Mouse (Mus musculus): ENCODE data around the gene Prkar1a. TPM values are rescaled to one million over a fixed set of nuclear protein-coding genes. Genes with fewer than 3 reads are reported as not detected.

Prkar1a gene
- polyA plus RNA-seq, 1 experiment from 2014 or later, result 367 TPM

GRCm38 (mm10) chr11:109717448-109717847 is 68.2 kb downstream of the Prkar1a start:
- Histone ChIP-seq H3K9ac (ENCODE audit: low read depth, low read length) (no peak overlapping the region), H3K9me3 (ENCODE audit: control insufficient read depth, low read length) (no peaks in the 10 kb centered on the region), H3K4me1 (ENCODE audit: control insufficient read depth, insufficient read depth, low read length) (peaks cover 15% of the 10 kb centered on the region; the same call in 1 of the 2 replicates), H3K36me3 (ENCODE audit: control insufficient read depth, insufficient read depth, low read length) (no peaks in the 10 kb centered on the region), H3K27me3 (ENCODE audit: control insufficient read depth, insufficient read depth, low read length) (peaks cover 6% of the 10 kb centered on the region), H3K4me2 (replicated peaks; ENCODE audit: low read depth, low read length) (no peak overlapping the region), H3K27ac (ENCODE audit: low read depth, low read length) (no peak overlapping the region), H3K4me3 (ENCODE audit: low read length) (no peak overlapping the region)
- WGBS, result 79% methylated on average over 5 of the region's 5 CpGs
- ATAC-seq (ENCODE audit: low FRiP score, low TSS enrichment), result no peak

- H3K9ac ChIP-seq (ENCODE audit: low read depth, low read length), result no peak overlapping the region
- peaks cover 15% of the 10 kb centered on the region; the same call in 1 of the 2 replicates for H3K4me1 ChIP-seq (ENCODE audit: control insufficient read depth, insufficient read depth, low read length)
- H3K4me2 ChIP-seq (replicated peaks; ENCODE audit: low read depth, low read length), result no peak overlapping the region
- H3K27ac ChIP-seq (ENCODE audit: low read depth, low read length), result no peak overlapping the region
- H3K27me3 ChIP-seq (ENCODE audit: control insufficient read depth, insufficient read depth, low read length), result peaks cover 6% of the 10 kb centered on the region
- H3K9me3 ChIP-seq (ENCODE audit: control insufficient read depth, low read length), result no peaks in the 10 kb centered on the region
- H3K4me3 ChIP-seq (ENCODE audit: low read length), result no peak overlapping the region
- no peak for ATAC-seq (ENCODE audit: low FRiP score, low TSS enrichment)
- H3K36me3 ChIP-seq (ENCODE audit: control insufficient read depth, insufficient read depth, low read length), result no peaks in the 10 kb centered on the region
- WGBS, result 88% methylated on average over 15 of the region's 15 CpGs
Measured at GRCm38 (mm10) chr11:109717966-109718895, 69.0 kb downstream of the Prkar1a start.

Other genes starting within 250 kb of the Prkar1a start
- not detected in 2 replicates for gene 9930022D16Rik, start 235.5 kb upstream of the Prkar1a start, polyA plus RNA-seq (2014; fragmentation: Nextera tagmentation; extraction: Ambion mirVana)
- 42.1 and 49.8 TPM in 2 replicates for gene Amz2, start 223.5 kb upstream of the Prkar1a start, polyA plus RNA-seq (2014; fragmentation: Nextera tagmentation; extraction: Ambion mirVana)
- 2.2 and 6.1 TPM in 2 replicates for gene Arsg, start 176.0 kb upstream of the Prkar1a start, polyA plus RNA-seq (2014; fragmentation: Nextera tagmentation; extraction: Ambion mirVana)
- 9.7 and 11.8 TPM in 2 replicates for gene Slc16a6, start 175.8 kb upstream of the Prkar1a start, polyA plus RNA-seq (2014; fragmentation: Nextera tagmentation; extraction: Ambion mirVana)
- 15.0 and 19.6 TPM in 2 replicates for gene Wipi1, start 37.4 kb upstream of the Prkar1a start, polyA plus RNA-seq (2014; fragmentation: Nextera tagmentation; extraction: Ambion mirVana)
- gene Fam20a, start 72.9 kb downstream of the Prkar1a start, polyA plus RNA-seq (2014; fragmentation: Nextera tagmentation; extraction: Ambion mirVana), result 1.5 and 1.9 TPM in 2 replicates
- not detected in 2 replicates for gene 1700012B07Rik, start 178.6 kb downstream of the Prkar1a start, polyA plus RNA-seq (2014; fragmentation: Nextera tagmentation; extraction: Ambion mirVana)